Mouse (Mus musculus): ENCODE measurements around the gene Gm10300. TPM values are rescaled to one million over a fixed set of nuclear protein-coding genes. Genes with fewer than 3 reads are reported as not detected.
A peak's percentile ranks its signal among the peaks of the same experiment; 100 is the strongest.

Gene Gm10300
- polyA plus RNA-seq, 1 experiment from 2014 or later, result 0.18 TPM

DNA sequence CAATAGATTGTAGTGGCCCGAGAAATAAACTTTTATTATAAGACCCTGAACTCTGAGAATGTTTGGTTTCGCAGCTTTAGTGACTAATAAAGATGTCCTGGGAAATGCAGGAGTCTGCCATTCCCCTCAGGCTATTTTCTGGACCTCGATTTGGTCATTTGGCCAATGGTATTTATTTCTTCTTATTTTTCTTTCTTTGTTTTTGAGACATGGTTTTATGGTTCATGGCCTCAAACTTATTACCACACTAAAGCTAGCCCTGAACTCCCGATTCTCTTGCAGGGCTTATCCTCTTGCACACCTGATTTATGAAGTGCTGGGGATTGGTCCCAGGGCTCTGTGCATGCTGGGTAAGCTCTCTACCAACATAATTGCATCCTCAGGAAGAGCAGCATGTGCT lies 41.8 kb downstream of the Gm10300 start:
- no peaks in the 10 kb centered on the region for H3K36me3 ChIP-seq (replicated peaks; ENCODE audit: insufficient read depth, low read length)
- H3K9me3 ChIP-seq (ENCODE audit: low read length), result no peaks in the 10 kb centered on the region
- no peak overlapping the region for H3K27ac ChIP-seq (ENCODE audit: low read depth)
- no peak overlapping the region for H3K4me3 ChIP-seq (ENCODE audit: low read depth, low read length)
- H3K4me1 ChIP-seq (ENCODE audit: insufficient read depth), result peaks cover 4% of the 10 kb centered on the region; the same call in 1 of the 2 replicates
- ATAC-seq (no peak), DNase-seq (no peak)
- WGBS (ENCODE audit: insufficient replicate concordance), result 59% methylated on average over 4 of the region's 4 CpGs
- TF ChIP-seq EP300 (IDR thresholded peaks at IDR 0.05; ENCODE audit: low read depth), result no peak
- TF ChIP-seq CTCF (IDR thresholded peaks at IDR 0.05; ENCODE audit: low read depth), result no peak
- no peak overlapping the region for H3K9ac ChIP-seq (replicated peaks)
- no peak overlapping the region for H3K4me2 ChIP-seq (ENCODE audit: low read depth, low read length)
- H3K27me3 ChIP-seq (ENCODE audit: insufficient read depth, low read length), result peaks cover 21% of the 10 kb centered on the region; the same call in 1 of the 2 replicates

DNA sequence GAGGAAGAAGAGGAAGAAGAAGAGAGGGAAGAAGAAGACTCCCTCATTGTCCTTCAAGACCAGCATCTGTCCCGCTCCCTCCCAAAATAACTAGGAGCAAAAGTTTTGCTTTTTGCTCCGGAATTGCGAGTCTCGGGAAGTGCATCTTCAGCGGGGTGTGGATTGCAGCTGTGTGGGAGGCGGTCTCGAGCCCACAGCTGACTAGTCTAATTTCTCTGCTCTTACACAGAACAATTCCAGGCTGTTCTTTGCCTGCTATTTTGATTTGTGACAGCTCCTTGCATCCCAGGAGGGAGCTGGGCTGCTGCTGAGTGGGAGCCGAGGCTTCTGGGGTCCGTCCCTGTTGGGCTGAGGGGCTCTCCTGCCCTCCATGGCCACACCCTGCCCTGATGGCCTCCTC lies 45.1 kb downstream of the Gm10300 start:
- TF ChIP-seq EP300 (IDR thresholded peaks at IDR 0.05; ENCODE audit: low read depth) (no peak), CTCF (IDR thresholded peaks at IDR 0.05; ENCODE audit: low read depth) (no peak)
- whole genome bisulfite sequencing (ENCODE audit: insufficient replicate concordance), result 66% methylated on average over 9 of the region's 9 CpGs
- H3K4me2 ChIP-seq (ENCODE audit: low read depth, low read length), result no peak overlapping the region
- no peak overlapping the region for H3K27ac ChIP-seq (ENCODE audit: low read depth)
- H3K27me3 ChIP-seq (ENCODE audit: insufficient read depth, low read length), result no peaks in the 10 kb centered on the region
- H3K4me3 ChIP-seq (ENCODE audit: low read depth, low read length), result no peak overlapping the region
- no peaks in the 10 kb centered on the region for H3K36me3 ChIP-seq (replicated peaks; ENCODE audit: insufficient read depth, low read length)
- DNase-seq, result no peak
- no peaks in the 10 kb centered on the region for H3K4me1 ChIP-seq (ENCODE audit: insufficient read depth)
- H3K9me3 ChIP-seq (ENCODE audit: low read length), result no peaks in the 10 kb centered on the region
- H3K9ac ChIP-seq (replicated peaks), result no peak overlapping the region
- ATAC-seq, result no peak

DNA sequence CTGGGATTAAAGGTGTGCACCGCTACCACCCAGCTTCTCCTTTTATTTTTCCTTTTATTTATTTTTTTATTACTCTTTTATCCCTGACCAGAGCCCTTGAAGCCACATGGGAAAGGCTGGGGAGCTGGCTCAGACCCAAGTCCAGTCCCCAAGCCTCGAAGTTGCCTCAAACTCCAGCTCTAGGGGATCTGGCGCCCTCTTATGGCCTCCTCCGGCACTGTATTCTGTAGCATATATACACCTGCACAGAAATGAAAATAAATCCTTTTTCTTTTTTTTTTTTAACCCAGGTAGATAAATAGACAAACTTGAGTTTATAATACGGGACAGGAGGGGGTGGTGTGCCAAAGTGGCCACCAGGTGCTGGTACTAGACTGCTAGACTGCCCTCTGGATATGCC lies 47.2 kb downstream of the Gm10300 start:
- Histone ChIP-seq H3K4me1 (ENCODE audit: insufficient read depth) (no peaks in the 10 kb centered on the region), H3K9me3 (ENCODE audit: low read length) (no peaks in the 10 kb centered on the region), H3K9ac (replicated peaks) (no peak overlapping the region), H3K27ac (ENCODE audit: low read depth) (no peak overlapping the region), H3K36me3 (replicated peaks; ENCODE audit: insufficient read depth, low read length) (no peaks in the 10 kb centered on the region), H3K4me2 (ENCODE audit: low read depth, low read length) (no peak overlapping the region), H3K4me3 (ENCODE audit: low read depth, low read length) (no peak overlapping the region), H3K27me3 (ENCODE audit: insufficient read depth, low read length) (no peaks in the 10 kb centered on the region)
- ATAC-seq (no peak), DNase-seq (no peak)
- peak; percentile 50 for TF ChIP-seq CTCF (IDR thresholded peaks at IDR 0.05; ENCODE audit: low read depth)
- no peak for TF ChIP-seq EP300 (IDR thresholded peaks at IDR 0.05; ENCODE audit: low read depth)
- 73% methylated on average over 5 of the region's 5 CpGs for WGBS (ENCODE audit: insufficient replicate concordance)

DNA sequence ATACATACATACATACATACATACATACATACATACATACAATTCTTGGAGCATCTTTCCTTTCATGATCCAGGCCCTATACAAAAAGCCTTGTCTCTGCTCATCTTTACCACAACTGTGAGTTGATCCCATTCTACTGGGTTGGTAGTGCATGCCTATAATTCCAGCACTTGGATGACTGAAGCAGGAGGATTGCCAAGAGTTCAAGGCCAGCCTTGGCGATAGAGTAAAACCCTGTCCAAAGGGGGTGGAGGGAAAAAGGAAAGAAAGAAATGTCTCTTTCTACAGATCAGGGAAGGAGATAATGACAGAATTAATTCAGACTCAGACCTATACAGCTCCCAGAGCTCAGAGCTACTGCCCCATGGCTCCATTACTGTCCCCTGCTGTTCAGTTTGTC lies 48.7 kb downstream of the Gm10300 start:
- DNase-seq (no peak), ATAC-seq (no peak)
- 57% methylated on average over 1 of the region's 1 CpGs for WGBS (ENCODE audit: insufficient replicate concordance)

More for the DNA sequence above, 48.7 kb downstream of the Gm10300 start:
- Histone ChIP-seq H3K27me3 (ENCODE audit: insufficient read depth, low read length) (no peaks in the 10 kb centered on the region), H3K27ac (ENCODE audit: low read depth) (no peak overlapping the region), H3K4me3 (ENCODE audit: low read depth, low read length) (no peak overlapping the region), H3K9me3 (ENCODE audit: low read length) (no peaks in the 10 kb centered on the region), H3K4me1 (ENCODE audit: insufficient read depth) (no peaks in the 10 kb centered on the region), H3K9ac (replicated peaks) (no peak overlapping the region), H3K4me2 (ENCODE audit: low read depth, low read length) (no peak overlapping the region), H3K36me3 (replicated peaks; ENCODE audit: insufficient read depth, low read length) (no peaks in the 10 kb centered on the region)
- no peak for TF ChIP-seq CTCF (IDR thresholded peaks at IDR 0.05; ENCODE audit: low read depth)
- no peak for TF ChIP-seq EP300 (IDR thresholded peaks at IDR 0.05; ENCODE audit: low read depth)

Other genes with a start within 250 kb of the Gm10300 start
- 2.6 and 2.7 TPM in 2 replicates for gene Ptpru, start 236.4 kb upstream of the Gm10300 start, polyA plus RNA-seq (2015; fragmentation: Nextera tagmentation; extraction: Ambion mirVana)
- 27.6 and 30.0 TPM in 2 replicates for gene Mecr, start 231.2 kb upstream of the Gm10300 start, polyA plus RNA-seq (2015; fragmentation: Nextera tagmentation; extraction: Ambion mirVana)
- gene Srsf4, start 201.1 kb upstream of the Gm10300 start, polyA plus RNA-seq (2015; fragmentation: Nextera tagmentation; extraction: Ambion mirVana), result 35.0 and 37.5 TPM in 2 replicates
- 0.18 and 0.31 TPM in 2 replicates for gene Tmem200b, start 152.9 kb upstream of the Gm10300 start, polyA plus RNA-seq (2015; fragmentation: Nextera tagmentation; extraction: Ambion mirVana)
- 65.7 and 75.1 TPM in 2 replicates for gene Epb41, start 624 bp downstream of the Gm10300 start, polyA plus RNA-seq (2015; fragmentation: Nextera tagmentation; extraction: Ambion mirVana)
- not detected in 2 replicates for gene Oprd1, start 69.8 kb downstream of the Gm10300 start, polyA plus RNA-seq (2015; fragmentation: Nextera tagmentation; extraction: Ambion mirVana)
- gene Ythdf2, start 137.6 kb downstream of the Gm10300 start, polyA plus RNA-seq (2015; fragmentation: Nextera tagmentation; extraction: Ambion mirVana), result 26.9 and 27.6 TPM in 2 replicates
- gene Gmeb1, start 186.9 kb downstream of the Gm10300 start, polyA plus RNA-seq (2015; fragmentation: Nextera tagmentation; extraction: Ambion mirVana), result 6.9 and 8.9 TPM in 2 replicates
- 27.8 and 28.2 TPM in 2 replicates for gene Taf12, start 199.7 kb downstream of the Gm10300 start, polyA plus RNA-seq (2015; fragmentation: Nextera tagmentation; extraction: Ambion mirVana)
- 0.30 and 0.73 TPM in 2 replicates for gene Rab42, start 228.7 kb downstream of the Gm10300 start, polyA plus RNA-seq (2015; fragmentation: Nextera tagmentation; extraction: Ambion mirVana)